Mouse (Mus musculus) heart, adult 9 months (tissue): Measurements from ENCODE around the gene Zfp956.
"Not testable (repeated sequence)": the region's sequence is repeated elsewhere in the genome, so short reads cannot be mapped to it uniquely, and the experiment has no call there.

Experiments used
- DNase-seq, 2 experiments: peaks; one replicate each; pipeline ENCODE4 v3.0.0; 2022; ENCODE audit warnings: low spot score in 2 of 2

Zfp956 gene

GRCm38 (mm10) chr6:47968166-47968565 is 15.0 kb downstream of the Zfp956 start:
- DNase-seq: not testable (repeated sequence)

GRCm38 (mm10) chr6:47974599-47974998 is 21.4 kb downstream of the Zfp956 start:
- no peak for DNase-seq

GRCm38 (mm10) chr6:47978897-47979368 is 25.7 kb downstream of the Zfp956 start:
- peak; percentile 81 to 84 for DNase-seq

GRCm38 (mm10) chr6:47983936-47984335 is 30.7 kb downstream of the Zfp956 start:
- no peak for DNase-seq

- no peak for DNase-seq
These were observed 42.5 kb downstream of the Zfp956 start for GRCm38 (mm10) chr6:47995661-47996060.

- peak; percentile 56 to 67 for DNase-seq
These were observed 57.5 kb downstream of the Zfp956 start for GRCm38 (mm10) chr6:48010727-48011126.
